Mouse (Mus musculus) testis, adult 2 months (tissue): Measurements from ENCODE around the gene Foxp1. TPM values are rescaled to one million over a fixed set of nuclear protein-coding genes. Genes with fewer than 3 reads are reported as not detected.

Experiments
- H3K27ac ChIP-seq: fragments of 200-500 bp; 2 replicates; pipeline ENCODE4 v1.5.1; 2012; ENCODE audit warnings: low read depth, low read length; ENCODE audit not compliant: control insufficient read depth, insufficient read depth
- H3K27me3 ChIP-seq: fragments of 200-500 bp; 2 replicates; pipeline ENCODE4 v1.6.1; 2012; ENCODE audit warnings: mild to moderate bottlenecking, low read length, moderate library complexity; ENCODE audit not compliant: control insufficient read depth, insufficient read depth
- H3K36me3 ChIP-seq: fragments of 200-500 bp; 2 replicates; pipeline ENCODE4 v1.6.1; 2012; ENCODE audit warnings: mild to moderate bottlenecking, low read length; ENCODE audit not compliant: control insufficient read depth, insufficient read depth
- H3K4me1 ChIP-seq: fragments of 200-500 bp; 2 replicates; pipeline ENCODE4 v1.6.1; 2012; ENCODE audit warnings: low read length; ENCODE audit not compliant: control insufficient read depth, insufficient read depth
- H3K4me3 ChIP-seq: fragments of 200-500 bp; 2 replicates; pipeline ENCODE4 v1.5.1; 2012; ENCODE audit warnings: low read depth, mild to moderate bottlenecking, low read length, moderate library complexity, mixed read lengths; ENCODE audit not compliant: control insufficient read depth
- CTCF ChIP-seq: fragments of 200-500 bp; IDR thresholded peaks from 2 replicates; pipeline ENCODE4 v1.5.1; 2012; ENCODE audit warnings: low read depth, mild to moderate bottlenecking, inconsistent platforms, low read length, moderate library complexity; ENCODE audit not compliant: control insufficient read depth, insufficient read depth, insufficient replicate concordance
- POLR2A ChIP-seq: fragments of 200-500 bp; IDR thresholded peaks from 2 replicates; pipeline ENCODE4 v1.6.1; 2012; ENCODE audit warnings: low read depth, mild to moderate bottlenecking, inconsistent platforms, low read length, moderate library complexity; ENCODE audit not compliant: control insufficient read depth
- polyA plus RNA-seq: library from polyadenylated mRNA; depleted of rRNA; stranded (reverse); fragments of >200 nt; gene quantifications from 2 replicates; pipeline ENCODE4 v1.2.3, GENCODE M21; 2012

Foxp1 gene
- polyA plus RNA-seq, 1 experiment = 34.8 TPM

DNA sequence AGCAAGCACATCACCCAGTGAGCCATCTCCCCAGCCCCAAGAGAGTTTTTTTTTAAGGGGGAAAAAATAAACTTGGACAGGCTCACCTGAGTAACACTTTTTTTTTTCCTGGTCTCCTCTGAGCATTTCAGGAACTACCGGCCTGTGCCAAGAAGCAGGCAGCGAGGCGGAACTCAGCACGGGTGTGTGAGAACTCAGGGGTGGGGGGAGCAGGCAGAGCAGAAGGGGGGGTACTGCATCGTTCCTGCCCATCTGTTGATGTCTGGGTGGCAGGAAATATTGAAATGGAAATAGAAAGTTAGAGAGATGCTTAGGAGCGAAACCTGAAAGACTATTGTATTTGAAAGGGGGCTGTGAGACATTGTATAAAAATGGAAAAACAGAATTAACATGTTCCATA is 146.7 kb downstream of the Foxp1 start:
- TF ChIP-seq POLR2A (no peak), CTCF (no peak)
- no peaks in the 10 kb centered on the region for H3K27me3 ChIP-seq
- no peaks in the 10 kb centered on the region for H3K4me1 ChIP-seq
- H3K36me3 ChIP-seq = no peaks in the 10 kb centered on the region
- no peak overlapping the region for H3K27ac ChIP-seq
- no peak overlapping the region for H3K4me3 ChIP-seq

DNA sequence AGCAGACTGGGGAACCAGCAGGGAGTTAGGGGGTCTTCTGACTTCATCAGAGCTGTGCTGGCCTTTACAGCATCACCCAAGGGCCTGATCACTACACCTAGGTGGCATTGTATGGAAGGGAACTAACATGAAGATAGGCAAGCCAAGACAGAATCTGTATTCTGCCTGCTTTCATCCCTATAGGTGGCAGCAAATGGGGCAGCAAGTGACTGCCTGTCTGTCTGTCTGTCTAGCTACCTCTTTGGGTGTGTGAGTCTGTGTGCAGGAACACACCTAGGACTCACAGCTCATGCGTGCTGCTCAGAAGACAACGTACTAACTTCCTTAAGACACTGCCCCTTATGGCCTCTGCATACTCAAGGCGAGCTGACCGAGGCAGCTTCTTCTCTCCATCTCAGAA is 147.1 kb downstream of the Foxp1 start:
- H3K4me3 ChIP-seq = no peak overlapping the region
- TF ChIP-seq POLR2A (no peak), CTCF (no peak)
- H3K36me3 ChIP-seq = no peaks in the 10 kb centered on the region
- no peak overlapping the region for H3K27ac ChIP-seq
- no peaks in the 10 kb centered on the region for H3K27me3 ChIP-seq
- H3K4me1 ChIP-seq = no peaks in the 10 kb centered on the region

DNA sequence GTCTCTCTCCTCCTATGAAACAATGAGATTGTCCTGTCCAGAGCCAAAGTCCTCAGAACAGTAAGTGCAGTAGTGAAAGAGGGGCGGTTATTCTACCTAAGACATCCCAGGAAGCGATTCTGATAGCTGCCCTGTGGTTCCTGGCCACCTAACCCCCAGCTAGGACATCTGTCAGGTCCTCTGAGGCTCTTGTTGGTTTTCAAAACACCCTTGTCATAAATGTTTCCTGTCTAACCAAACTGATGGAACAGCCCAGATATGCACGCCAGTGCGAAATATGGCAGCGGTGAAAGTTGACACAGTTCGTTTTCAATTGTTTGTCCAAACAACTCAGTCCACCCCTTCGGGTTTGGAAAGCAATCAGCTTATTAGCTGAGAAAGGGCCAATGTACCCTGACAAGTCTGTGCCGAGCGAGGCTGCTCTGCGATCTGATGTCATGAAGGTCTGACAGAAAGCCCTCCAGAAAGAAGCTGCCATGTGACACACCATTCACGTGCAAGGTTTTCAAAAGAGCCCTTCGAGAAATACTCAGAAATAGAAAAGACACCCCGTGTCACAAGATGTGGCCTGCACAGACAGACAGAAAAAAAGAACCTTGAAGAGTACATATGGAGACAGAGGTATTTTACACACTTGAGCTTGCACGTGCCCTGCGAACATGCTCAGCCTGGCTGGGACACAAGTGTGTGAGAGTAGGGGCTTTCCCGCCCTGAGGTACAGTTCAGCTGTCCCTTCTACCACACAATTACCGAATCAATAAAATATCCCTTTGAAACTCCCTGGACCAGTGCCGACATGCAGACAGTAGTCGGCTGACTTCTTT is 147.9 kb downstream of the Foxp1 start:
- Histone ChIP-seq H3K27ac (no peak overlapping the region), H3K4me1 (no peaks in the 10 kb centered on the region), H3K4me3 (no peak overlapping the region), H3K27me3 (no peaks in the 10 kb centered on the region), H3K36me3 (no peaks in the 10 kb centered on the region)
- TF ChIP-seq CTCF = no peak
- TF ChIP-seq POLR2A = no peak

DNA sequence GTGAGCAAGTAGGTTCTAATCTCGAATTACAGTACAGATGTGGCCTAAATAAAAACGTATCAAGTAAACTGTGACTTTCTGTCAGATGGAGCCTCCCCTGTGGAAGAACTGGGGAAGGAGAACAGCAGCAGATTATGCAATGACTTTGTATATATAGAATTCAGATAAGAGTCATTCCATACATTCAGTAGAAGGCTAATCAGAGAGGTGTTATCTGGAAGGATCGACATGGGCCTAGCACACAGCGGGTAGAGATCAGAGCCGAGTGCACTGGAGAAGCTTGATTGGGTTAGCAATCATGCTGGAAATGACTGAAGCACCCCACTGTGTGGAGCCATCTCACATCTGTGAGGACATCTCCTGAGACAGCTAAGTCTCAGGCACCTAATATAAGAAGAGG is 150.1 kb downstream of the Foxp1 start:
- TF ChIP-seq POLR2A = no peak
- TF ChIP-seq CTCF = no peak
- H3K36me3 ChIP-seq = no peaks in the 10 kb centered on the region
- no peak overlapping the region for H3K27ac ChIP-seq
- H3K4me1 ChIP-seq = no peaks in the 10 kb centered on the region
- no peak overlapping the region for H3K4me3 ChIP-seq
- H3K27me3 ChIP-seq = no peaks in the 10 kb centered on the region

DNA sequence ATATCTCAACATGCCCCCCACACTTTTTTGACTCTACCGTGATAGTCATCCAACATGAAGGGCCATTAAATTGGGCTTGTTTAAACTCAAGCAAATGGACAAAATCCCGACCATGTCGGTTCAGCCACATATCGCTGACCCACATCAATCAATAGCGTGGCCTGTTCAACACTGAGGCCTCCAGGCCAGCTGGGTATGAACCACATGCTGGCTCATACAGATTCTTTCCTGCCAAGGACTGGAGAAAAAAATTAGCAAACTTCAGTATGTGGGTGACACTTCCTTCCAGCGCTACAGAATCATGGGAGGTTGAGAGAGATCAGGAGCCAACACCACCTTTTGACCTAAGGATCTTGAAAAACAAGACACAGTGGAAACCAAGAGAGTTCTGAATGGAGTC is 150.5 kb downstream of the Foxp1 start:
- no peaks in the 10 kb centered on the region for H3K4me1 ChIP-seq
- no peak overlapping the region for H3K27ac ChIP-seq
- H3K36me3 ChIP-seq = no peaks in the 10 kb centered on the region
- H3K27me3 ChIP-seq = no peaks in the 10 kb centered on the region
- no peak overlapping the region for H3K4me3 ChIP-seq
- TF ChIP-seq CTCF = no peak
- TF ChIP-seq POLR2A = no peak

DNA sequence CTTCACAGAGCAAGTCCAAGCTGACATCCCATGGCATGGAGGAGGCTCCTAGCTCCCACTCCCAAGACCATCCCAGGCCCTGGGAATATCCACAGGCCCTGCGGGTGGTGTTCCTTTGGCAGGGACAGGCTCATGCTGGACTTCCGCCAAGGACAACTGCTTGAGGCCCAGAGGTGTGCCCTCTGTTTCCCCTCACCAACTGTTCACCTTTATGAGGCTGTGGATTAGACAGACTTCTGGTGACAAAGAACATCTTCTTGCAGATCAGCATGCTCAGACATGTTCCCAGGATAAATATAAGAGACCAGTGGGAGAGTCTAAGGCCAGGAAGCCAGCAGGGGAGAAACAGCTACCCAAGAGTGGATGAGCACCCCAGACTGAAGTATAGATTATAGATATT is 152.6 kb downstream of the Foxp1 start:
- Histone ChIP-seq H3K36me3 (no peaks in the 10 kb centered on the region), H3K27ac (no peak overlapping the region), H3K4me3 (no peak overlapping the region), H3K4me1 (no peaks in the 10 kb centered on the region), H3K27me3 (no peaks in the 10 kb centered on the region)
- no peak for TF ChIP-seq CTCF
- TF ChIP-seq POLR2A = no peak

DNA sequence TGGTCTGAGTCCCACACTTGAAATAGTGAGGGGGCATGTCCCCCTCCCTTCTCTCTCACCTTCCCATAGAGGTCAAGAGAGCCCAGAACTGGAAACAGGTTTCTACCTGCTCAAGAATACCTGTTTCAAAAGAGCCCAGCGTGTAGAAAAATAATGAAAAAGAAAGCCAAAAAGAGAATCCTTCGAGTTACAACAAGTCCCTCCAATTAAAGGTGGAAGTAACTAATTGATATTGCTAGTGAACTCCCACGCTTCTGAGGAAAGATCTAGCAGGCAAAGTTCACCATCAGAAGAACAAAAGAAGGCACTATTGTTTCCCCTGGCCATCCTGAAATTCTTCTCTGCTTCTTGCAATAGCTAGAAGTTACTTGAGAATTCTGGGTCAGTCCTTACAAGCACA is 153.4 kb downstream of the Foxp1 start:
- Histone ChIP-seq H3K36me3 (no peaks in the 10 kb centered on the region), H3K4me3 (no peak overlapping the region), H3K27me3 (no peaks in the 10 kb centered on the region), H3K4me1 (no peaks in the 10 kb centered on the region), H3K27ac (no peak overlapping the region)
- TF ChIP-seq CTCF = no peak
- TF ChIP-seq POLR2A = no peak

DNA sequence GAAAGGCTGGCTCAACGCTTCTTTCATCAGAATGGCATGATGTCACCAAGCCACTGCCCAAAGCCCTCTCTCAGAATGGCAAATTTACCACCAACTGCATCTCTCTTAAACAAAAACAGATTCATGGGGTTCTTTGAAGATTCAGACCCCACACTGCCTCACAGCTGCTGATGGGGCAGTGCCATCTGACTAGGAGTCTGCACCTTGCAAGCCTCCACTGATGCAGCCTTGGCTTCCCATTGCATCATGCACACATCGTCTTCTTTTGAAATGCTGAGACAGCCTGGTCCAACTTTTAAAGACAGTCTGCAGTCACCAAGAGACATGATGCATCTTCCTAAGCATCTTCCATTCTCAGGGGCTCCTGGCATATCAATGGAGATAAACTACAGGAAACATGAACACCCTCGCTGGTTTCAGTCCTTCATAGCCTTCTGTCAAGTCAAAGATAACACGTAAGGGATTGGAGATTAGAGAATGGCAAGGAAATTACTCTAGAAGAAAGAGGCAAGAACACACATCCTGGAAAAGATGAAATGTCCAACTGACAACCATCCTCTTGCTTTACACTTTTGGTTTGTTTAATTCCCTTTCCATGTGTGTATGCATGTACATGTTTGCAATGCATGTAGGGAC is 154.3 kb downstream of the Foxp1 start:
- H3K4me1 ChIP-seq = no peaks in the 10 kb centered on the region
- no peak overlapping the region for H3K4me3 ChIP-seq
- TF ChIP-seq CTCF = no peak
- TF ChIP-seq POLR2A = no peak
- no peaks in the 10 kb centered on the region for H3K27me3 ChIP-seq
- H3K36me3 ChIP-seq = no peaks in the 10 kb centered on the region
- no peak overlapping the region for H3K27ac ChIP-seq
